Mouse (Mus musculus) cerebellum, adult 8-10 months (tissue): ENCODE measurements around the gene AI854703.
"Not testable (repeated sequence)": the region's sequence is repeated elsewhere in the genome, so short reads cannot be mapped to it uniquely, and the experiment has no call there.

Experiments used
- DNase-seq: peaks from one replicate; pipeline ENCODE4 v3.0.0; 2022

The AI854703 gene

DNA sequence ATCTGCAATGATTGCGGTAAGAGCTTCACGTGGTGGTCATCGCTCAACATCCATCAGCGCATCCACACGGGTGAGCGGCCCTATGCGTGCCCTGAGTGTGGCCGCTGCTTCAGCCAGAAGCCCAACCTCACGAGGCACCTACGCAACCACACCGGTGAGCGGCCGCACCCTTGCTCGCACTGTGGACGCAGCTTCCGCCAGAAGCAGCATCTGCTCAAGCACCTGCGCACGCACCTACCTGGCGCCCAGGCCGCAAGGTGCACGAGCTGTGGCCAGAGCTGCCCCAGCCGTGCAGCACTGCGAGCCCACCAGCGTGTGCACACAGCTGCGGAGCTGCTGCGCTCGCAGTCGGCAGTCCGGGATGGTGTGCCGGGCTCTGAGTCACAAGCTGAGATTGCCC lies 6.5 kb upstream of the AI854703 start:
- no peak for DNase-seq

DNA sequence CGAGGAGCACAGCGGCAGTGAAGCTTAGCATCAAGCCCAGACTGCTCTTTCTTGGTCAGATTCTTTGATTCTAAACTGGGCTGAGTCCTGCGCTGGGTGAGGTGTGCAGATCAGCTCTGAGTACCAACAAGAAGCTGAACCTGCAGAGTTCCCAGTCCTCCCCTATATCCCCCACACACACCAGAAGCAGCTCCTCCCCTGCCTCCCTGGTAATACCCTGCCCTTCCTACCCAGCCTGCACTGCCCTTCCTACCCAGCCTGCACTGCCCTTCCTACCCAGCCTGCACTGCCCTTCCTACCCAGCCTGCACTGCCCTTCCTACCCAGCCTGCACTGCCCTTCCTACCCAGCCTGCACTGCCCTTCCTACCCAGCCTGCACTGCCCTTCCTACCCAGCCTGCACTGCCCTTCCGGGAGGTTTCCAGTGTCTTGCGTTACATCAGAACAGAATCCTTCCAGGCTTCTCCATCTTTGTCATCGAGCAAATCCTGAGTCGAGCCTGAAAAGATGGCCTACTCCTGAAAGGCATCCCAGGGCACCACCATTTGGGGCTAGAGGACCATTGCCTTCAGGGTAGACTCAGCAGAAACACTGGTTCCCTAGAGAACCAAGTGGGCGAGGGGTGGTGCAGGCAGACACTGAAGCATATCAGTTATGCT lies 4.2 kb upstream of the AI854703 start:
- DNase-seq: not testable (repeated sequence)

DNA sequence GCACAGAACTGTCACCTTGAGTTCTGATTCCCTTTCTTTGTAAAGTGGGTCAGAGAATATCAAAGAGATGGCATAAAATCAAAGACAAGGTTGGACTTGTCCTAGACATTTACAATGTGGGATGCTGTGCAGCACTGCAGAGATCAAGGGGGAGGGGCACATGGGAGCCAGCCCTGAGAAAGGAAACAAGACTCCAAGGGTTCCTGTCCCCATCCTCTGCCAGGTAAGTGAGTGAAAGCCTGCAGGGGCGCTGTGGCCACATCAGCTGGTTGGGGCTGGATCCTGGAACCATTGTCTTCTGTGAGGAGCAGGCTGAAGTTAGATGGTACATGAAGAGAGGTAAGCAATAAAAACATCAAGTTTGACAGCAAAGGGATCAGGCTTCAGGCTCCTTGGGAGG lies 3.1 kb upstream of the AI854703 start:
- DNase-seq: no peak

DNA sequence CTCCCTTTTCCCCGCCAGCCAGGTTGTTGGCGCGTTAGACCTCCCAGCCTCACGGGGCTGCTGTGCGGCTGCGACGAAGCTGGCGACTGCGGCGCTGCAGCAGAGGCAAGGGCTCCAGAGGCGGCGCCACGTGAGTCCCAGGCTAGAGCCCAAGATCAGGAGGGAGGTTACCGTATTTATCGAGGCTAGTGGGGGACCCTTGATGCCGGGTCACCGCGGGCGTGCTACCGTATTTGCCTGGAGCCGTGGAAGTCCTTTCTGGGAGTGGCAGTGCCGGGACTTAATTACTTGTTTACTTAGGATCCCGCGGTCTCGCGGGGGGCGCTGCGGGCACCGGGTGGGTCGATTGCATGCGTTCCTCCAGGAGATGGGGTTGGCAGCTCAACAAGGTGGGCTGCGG lies 420 bp downstream of the AI854703 start:
- peak; percentile 65 for DNase-seq

DNA sequence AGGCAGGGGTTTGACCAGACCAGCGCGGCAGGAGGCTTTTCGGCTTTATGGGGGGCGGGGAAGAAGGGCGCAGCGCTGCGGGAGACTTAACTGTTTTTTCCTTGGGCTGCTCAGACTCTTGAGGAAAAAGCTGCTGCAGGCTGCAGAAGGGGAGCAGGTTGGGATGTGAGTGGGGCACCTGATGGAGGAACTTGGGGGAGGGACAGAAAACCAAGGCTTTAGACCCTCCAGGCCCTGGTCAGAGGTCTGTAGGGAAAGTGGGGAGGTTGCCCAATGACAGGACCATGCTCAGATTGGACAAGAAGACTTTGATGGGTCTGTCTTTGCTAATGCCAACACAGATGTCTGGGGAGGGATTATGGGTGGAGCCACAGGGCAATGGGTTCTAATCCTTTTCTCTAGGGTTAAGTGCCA lies 954 bp downstream of the AI854703 start:
- peak; percentile 43 for DNase-seq

DNA sequence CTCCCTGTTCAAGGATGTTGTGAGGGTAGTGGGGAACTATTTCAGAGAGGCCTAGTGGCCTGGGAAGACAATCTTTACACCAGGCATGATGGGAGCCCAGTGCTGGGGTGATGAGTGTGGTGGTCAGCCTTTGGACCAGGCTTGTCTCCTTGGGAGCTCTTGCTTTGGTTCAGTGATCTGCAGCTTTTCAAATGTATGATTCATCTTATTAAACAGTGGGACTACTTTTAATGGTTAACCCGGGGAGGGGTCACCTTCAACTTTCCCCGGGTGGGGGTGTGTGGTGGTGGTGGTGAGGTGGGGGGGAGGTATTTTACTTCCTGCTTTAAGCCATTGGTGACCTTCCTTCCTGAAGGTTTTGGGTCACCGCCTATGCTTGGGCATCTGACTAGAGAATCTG lies 1.8 kb downstream of the AI854703 start:
- DNase-seq: no peak

DNA sequence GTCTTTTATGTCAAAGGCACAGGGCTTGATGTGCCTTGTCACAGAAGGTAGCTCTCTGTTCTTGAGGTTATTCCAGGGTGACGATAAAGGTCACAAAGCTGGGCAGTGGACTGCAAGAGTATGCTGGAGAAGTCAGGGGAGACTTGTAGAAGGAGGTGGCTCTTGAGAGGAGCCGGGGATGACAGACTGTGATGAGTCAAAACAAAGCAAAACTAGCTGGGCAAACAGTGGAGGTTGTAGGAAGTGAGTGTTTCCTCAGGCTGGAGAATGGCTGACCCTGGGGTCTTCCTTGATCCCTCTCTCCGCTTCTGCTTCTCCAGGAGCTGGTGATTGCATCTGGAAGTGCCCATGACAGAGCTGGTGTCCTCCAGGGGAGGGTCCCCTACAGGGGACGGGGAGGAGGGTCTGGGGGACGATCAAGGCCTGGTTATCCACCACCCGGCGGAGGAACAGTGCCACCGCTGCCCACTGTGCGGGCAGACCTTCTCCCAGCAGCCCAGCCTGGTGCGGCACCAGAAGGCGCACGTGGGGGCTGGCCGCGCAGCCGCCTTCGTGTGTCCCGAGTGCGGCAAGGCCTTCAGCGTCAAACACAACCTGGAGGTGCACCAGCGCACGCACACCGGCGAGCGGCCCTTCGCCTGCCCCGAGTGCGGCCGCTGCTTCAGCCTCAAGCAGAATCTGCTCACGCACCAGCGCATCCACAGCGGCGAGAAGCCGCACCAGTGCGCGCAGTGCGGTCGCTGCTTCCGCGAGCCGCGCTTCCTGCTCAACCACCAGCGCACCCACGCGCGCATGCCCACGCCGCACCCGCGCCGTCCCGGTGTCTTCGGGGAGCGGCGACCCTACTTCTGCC lies 2.5 kb downstream of the AI854703 start:
- DNase-seq: peak; percentile 58

DNA sequence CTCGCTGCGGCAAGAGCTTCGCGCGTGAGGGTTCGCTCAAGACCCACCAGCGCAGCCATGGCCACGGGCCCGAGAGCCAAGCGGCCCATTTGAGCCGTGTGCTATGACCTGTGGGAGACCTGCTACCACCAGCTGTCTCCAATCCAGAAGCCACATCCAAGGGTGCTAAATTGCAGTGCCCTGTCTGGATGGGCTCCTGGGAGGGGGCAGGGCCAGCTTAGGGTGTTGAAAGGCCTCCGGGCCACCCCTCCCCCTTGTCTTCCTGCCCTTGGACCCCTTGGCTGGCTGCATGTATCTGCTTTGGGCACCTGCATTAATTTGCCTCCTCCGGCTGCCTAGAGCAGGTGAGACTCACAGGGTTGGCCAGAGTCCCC lies 3.1 kb downstream of the AI854703 start:
- DNase-seq: no peak

DNA sequence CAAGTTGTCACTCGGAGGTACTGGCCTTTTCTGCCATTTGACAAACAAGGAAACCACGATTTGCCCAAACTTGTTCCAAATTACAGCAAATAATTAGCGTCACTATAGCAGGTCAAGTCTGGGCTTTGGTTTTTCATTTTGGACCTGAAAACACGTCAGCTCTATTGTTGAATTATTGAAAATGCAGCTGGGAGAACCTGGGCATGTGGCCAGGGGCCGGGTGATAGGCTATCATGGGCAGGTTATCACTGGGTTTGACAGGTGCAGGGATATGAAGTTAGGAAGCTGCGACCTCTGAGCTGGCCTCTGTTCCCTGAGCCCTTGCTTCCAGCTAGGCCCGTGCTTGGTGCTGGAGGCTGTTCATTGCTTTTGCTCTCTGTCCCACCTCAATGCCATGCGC lies 4.3 kb downstream of the AI854703 start:
- DNase-seq: no peak

DNA sequence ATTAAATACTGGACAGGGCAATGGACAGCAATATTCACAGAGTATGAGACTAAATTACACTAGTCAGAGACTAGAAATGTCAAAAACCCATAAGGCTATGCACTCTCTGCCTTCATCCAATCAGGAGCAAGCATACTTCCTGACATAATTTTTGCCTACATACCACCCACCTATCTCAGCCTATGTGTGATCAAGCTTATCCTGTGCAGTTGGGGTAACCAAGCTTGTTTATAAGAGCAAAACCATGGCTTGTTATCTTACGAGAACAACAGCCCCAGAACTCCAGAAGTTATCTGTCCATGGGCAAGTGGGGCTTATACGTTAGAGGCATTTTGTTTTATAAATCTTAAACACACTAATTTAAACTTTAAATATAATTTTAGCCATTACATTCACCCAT lies 8.5 kb downstream of the AI854703 start:
- no peak for DNase-seq

DNA sequence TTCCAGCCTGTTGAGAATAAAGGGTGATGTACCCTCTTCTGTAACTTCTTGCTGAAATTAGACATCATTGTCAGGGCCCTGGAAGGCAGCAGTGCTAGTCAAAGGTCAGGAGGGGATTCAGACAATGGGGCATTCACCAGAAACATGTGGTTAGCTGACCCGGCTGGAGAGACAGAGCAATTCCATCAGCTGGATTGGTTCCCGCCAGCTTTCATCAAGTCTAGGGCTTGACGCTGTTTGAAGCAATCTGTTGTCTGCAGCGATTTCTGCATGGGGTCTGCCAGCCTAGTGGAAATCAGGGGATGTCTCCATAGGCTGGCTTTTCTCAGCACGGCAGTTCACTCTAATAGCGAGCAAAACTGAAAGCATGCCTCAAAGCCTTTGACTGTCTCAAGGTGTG lies 10.0 kb downstream of the AI854703 start:
- no peak for DNase-seq

DNA sequence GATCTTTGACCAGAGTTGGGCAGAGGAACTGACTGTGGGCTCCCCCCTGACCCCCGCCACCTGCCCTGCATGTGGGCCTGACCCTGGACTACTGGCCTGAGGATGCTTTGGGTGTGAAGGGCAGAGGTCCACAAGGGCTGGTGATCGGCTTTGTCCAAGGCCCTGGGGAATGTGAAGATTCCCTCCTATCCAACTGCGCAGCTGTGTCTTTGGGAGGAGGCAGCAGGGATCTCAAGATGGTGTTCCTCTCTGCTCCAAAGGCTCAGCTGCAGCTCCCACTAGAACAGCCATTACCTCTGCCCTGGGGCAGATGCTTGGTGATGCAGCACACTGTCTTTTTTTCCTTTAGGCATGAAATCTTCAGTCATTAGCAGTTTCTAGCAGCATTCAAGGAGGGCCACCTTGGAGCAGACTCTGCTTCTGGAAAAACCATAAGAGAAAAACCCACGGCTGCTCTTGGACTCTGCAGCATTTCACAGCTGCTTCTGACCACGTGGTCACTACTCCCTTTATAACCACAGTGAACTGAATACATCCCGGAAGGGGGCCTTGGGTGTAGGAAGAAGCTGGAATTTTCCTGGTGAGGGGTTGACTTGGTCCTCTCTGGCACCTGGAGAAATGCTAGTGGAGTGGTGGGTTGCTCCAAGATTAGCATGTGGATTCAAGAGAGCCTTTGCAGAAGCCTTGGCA lies 11.4 kb downstream of the AI854703 start:
- DNase-seq: no peak

DNA sequence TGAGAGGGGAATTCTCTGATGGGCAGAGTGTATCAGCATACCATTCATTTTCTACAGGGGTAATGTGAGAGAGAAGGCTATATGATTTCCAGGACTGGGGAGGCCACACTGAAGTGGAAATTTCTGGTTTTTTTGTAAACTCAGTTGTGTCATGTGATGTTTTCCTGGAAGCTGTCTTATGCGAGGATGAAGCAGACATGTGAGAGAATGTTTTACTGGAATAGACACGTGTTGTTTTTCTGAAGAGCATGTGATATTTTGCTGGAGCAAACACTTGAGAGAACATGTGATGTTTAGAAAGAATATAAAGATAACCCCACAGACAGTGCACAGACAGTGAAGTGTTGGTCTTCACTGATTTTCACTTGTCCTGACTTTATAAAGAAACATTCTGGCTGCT lies 12.0 kb downstream of the AI854703 start:
- DNase-seq: no peak

DNA sequence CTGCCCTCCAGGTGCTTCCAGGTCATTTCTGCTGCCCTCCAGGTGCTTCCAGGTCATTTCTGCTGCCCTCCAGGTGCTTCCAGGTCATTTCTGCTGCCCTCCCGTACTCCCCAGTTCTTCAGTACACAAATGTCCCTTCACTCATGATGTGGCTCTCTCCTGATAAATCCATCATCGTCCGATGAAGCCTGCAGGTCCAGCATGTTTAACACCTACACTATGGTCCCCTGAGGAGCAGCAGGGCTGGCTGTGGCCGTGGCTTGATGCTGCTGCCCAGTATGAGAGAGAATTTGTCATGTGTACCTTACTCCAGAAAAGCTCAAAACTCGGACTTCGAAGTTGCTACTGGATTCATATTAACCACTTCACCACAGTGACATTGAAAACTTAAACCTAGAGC lies 14.8 kb downstream of the AI854703 start:
- DNase-seq: no peak

DNA sequence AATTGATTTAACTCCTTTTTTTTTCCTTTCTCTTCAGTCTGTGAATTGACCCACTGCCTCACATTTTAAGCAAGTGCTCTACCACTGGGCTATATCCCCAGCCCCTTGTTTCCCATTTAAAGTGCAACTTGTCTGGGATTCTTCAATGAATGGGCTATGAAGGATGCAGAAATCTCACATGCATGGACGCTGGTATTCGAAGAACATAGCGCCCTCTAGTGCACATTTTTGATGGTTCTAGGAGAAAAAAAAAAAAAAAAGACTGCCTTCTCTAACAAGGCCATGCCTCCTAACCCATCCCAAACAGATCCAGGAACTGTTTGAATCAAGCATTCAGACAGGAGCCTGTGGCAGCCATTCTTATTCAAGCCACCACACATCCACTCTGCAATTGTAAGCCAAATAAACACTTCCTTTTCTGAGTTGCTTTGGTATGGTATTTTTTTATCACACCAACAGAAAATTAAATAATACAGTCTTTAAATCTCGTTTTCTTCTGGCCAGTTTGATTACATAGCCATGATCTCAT lies 16.3 kb downstream of the AI854703 start:
- peak; percentile 50 for DNase-seq

DNA sequence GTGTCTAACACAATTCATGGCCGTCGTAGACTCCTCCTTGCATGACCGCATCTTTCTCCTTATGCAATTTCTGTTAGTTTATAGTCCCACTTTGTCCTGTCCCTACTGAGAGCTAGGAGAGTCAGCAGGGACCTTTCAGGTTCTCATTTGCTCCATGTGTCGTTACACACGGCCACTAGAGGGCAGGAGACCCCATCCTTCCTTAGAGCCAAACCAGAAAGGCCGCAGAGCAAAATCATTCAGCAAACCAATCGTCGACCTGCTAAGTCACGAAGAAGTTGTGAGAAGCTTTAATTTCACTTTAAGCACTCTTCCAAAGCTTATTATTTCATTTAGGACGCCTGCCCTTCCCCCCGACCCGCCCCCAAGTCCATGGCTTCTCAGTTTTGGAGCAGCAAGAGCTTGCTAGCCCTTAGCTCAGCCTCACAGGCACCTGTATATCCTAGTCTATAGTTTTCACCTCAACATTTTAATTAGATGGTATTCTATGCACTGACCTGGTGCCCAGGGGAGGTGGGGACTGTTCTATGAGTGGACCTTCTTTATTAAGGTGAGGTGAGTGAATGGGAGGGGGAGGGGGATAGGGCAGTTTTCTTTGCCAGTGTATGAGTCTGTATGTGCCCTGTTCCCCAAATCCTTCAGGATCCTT lies 19.2 kb downstream of the AI854703 start:
- DNase-seq: peak; percentile 55

DNA sequence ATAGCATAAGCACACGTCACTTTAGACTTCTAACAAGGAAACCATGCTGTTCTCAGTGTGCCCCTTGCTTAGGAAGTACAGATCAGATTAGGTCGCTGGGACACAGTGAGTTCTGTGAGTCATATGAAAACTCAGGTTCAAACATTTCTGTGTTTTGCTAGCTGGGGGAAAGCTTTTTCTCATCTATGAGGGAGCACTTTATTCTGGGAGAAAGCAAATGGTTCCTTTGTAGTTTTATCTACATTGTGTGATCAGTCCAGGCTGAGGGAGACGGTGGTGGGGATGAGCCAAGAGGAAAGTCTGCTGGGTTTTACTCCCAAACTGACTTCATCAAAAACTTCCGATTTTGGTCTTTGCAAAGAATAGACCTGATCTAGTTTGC lies 19.7 kb downstream of the AI854703 start:
- no peak for DNase-seq

DNA sequence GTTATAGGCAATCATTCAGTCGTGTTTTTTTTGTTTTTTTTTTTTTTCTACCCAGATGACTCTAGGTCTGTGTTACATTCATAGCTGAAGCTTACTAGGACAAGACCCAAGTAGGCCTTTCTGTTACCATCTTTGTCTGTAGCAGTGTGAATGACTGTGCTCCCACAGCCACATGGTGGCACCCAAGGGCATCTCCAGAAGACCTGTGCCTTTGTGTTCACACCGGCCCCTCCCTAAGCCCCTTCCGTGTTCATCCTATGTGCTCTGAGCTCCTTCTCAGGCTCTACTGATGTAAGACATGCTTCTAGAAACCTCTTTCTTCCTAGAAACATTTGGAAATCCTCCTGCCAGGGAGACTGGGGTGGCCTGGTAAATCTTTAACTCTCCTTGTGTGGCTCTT lies 20.4 kb downstream of the AI854703 start, which contains the start of gene Gimap8:
TSS of gene Gimap8 (plus strand) at position 240 of the 400 bp plus-strand sequence.
- no peak for DNase-seq

DNA sequence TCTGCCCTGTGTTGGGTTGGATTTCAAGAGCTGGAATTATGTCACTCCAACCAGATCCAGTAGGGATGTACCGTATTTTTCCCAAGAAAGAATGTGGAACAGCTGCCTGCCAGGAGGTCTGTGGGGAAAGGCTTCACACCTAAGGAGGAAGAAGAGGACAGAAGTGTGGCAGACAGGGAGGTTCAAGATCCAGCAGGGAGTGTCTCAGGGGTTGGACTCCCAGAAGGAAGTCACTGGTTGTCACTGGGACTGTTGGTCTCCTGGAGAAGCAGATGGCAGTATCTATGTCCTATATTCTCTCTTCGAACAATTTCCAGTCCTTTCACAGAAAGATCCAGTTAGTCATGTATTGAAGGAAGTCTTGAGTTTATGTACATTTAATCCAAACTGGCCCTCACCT lies 21.0 kb downstream of the AI854703 start:
- DNase-seq: no peak

DNA sequence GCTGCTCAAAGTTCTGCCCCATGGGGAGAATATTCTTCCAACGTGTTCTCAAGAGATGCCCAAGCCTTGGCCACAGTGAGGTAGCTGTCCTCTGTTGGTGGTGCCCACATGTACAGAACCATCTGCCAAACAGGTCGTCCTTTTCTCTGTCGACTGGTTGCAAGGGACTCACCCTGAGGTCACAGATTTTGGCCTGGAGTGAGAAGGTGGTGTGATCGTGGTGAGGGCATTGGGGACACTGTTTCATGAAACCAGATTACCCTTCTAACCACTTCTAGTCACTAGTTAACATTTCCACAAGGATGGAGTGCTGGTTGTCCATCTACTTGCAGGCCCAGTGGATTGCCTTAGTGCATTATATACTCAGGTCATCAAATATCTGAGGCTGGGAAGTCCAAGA lies 22.2 kb downstream of the AI854703 start:
- no peak for DNase-seq

DNA sequence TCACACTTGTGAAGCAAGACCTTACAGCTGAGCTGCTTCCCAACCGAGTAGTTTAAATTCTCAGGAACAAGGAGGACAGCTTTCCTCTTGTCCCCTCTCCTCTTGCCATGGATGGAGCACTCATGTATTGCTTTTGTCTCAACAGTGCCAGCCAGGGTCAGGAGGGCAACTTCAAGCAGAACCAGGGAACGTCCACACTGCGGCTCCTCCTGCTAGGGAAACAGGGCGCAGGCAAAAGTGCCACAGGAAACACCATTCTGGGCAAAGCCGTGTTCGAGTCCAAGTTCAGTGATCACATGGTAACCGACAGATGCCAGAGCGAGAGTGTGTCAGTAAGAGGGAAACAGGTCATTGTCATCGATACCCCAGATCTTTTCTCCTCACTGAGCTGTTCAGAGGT lies 23.5 kb downstream of the AI854703 start:
- no peak for DNase-seq

DNA sequence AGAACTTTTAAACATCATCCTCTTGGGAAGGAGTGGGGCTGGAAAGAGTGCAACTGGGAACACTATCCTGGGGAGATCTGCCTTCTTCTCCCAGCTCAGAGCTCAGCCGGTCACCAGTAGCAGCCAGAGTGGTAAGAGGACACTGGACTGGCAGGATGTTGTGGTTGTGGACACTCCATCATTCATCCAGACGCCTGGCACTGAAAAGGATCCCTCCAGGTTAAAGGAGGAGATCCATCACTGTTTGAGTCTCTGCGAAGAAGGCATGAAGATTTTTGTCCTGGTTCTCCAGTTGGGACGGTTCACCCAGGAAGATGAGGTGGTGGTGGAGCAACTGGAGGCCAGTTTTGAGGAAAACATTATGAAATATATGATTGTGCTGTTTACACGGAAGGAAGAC lies 32.2 kb downstream of the AI854703 start:
- no peak for DNase-seq

DNA sequence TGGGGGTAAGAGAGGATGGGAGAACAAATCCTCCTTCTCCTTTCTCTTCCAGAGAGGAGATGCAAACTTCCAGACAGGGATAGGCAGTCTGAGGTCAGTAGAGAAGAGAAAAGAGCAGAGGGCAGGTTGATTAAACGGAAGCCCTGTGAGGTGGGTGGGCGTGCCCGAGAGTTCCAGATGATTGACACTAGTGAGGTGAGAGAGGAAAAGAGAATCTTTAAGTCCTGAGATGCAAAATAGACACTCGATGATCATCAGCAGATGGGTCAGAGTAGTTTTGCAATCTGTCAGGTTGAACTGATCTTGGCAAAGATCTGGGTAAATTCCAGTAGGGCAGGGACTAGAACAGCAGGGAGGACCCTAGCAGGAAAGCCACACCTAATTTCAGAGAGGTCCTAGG lies 38.2 kb downstream of the AI854703 start:
- DNase-seq: no peak
